Mouse (Mus musculus) megakaryocyte-erythroid progenitor cell, adult 5-6 weeks (primary cell): ENCODE data around the gene Col5a3. TPM values are rescaled to one million over a fixed set of nuclear protein-coding genes. Genes with fewer than 3 reads are reported as not detected.
"Not testable (repeated sequence)": the region's sequence is repeated elsewhere in the genome, so short reads cannot be mapped to it uniquely, and the experiment has no call there.

Experiments used
- ATAC-seq: replicated peaks from 2 replicates; pipeline ENCODE4 v1.8.0; 2016; ENCODE audit warnings: mild to moderate bottlenecking, inconsistent platforms; ENCODE audit not compliant: severe bottlenecking, poor library complexity, low FRiP score, low TSS enrichment
- total RNA-seq, 2 experiments: library from RNA; stranded (forward) in 1 of 2; stranded (reverse) in 1 of 2; fragments of 200-1000, 215-1000 nt in 1 of 2; fragments of >200 nt in 1 of 2; fragmentation: Nextera tagmentation in 1 of 2; gene quantifications; 2 replicates each; pipeline ENCODE4 v1.2.3; 2014 to 2017

The Col5a3 gene
- total RNA-seq (2014; fragmentation: Nextera tagmentation): not detected in 2 replicates
- total RNA-seq (2017): not detected in 2 replicates

DNA sequence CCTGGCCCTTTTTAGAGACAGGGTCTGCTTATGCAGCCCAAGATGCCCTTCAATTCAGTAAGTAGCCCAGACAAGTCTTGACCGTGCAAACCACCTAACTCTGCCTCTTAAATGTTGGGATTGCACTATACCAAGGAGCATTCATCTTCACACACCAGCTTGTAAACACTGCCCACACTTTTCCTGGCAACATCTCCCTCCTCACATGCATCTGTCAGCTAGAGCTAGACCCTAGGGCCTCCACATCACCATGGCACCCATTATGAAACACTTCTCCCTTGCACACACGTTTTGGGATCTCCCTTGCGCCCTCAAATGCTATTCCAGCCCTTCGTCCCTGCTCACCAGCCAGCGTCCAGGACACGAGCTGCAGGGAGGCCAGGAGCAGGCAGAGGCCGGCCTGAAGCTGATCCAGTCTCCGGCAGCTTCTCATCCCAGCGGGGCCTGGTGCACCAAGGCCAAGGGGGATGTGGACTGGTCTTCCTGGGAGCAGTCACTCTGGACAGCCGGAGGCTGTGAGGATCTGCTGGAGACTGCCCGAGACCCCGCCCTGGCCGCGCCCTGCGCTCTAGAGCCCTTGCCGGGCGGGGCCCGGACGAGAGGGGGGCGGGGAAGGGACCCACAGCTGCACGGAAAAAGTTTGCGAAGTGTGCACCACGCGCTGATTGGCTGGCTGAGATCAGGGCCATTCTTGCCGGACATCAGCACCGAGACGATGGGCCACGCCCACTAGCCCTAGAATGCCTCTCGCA is at the start of gene Col5a3:
Gene Col5a3, minus strand, starts transcription at position 547 of the 752 bp plus-strand sequence.
- no peak for ATAC-seq

DNA sequence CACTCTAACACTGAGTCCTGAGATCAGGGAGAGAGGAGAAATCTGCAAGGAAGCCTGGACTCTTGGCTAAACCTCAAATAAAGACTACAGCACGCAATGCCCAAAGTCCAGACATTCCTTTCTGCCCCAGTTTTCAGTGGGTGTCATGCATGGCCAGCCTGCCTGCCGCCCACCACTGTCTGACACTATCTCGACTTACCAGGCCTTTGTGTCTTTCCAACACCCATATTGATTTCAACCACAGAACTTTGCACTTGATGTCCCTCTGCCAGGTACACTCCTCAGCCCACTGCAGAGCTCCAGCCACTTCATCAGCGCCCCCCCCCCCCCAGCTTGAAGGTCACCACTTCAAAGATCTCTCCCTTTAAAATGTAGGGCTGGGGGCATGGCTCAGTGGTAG is 47.4 kb upstream of the Col5a3 start:
- no peak; the same call in 1 of the 2 replicates for ATAC-seq

DNA sequence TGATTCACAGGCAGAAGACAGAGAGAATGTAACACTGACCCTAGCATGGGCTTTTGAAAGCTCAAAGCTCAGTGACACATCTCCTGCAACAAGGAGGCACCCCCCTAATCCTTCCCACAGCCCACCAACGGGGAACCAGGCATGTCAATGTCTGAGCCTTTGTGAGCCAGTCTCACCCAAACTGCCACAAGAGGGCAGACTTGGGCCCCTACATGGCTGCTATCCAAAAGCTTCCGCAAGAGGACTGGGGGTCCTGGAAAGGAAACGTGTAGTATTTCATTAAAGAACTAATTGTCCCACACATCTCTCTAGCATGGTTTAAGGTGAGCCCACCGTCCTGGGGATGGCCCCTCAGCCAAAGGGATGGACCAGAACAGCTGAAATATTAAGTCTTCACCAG is 47.0 kb upstream of the Col5a3 start:
- ATAC-seq: no peak

DNA sequence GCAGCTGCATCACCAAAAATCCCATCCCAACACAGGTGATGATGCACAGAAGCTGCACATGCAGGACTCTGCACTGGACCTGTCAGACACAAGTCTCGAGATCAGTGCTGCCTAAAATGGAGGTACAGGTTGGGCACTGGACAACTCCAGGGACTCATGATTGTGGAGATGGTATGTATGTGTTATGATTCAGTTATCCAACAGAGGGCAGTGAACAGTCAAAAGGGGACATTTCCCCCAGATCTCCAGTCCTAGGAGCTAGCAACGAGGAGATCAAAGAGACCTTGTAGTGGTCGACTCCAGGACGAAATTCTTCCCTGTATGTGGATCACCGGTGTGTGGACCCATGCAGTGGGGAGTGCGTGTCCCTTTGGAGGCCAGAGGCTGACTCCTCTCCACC is 45.1 kb upstream of the Col5a3 start:
- ATAC-seq: no peak

DNA sequence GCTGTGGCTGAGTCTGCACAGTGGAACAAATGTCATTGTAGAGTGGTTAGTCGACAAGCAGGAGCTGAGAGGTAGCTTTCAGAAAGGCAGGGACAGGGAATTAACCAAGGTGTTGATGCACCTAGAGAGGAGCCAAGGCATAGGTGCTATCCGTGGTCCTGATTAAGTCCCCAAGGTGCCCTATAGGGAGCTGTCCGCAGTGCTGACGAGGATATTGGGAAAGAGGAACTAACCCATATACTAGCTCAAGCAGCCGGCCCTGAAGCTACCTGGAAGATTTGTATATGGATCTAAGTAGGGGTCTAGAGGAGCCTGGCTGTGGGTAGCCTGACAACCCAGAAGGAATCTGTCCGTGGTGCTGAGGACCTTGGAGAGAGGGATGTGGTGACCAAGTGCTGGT is 42.3 kb upstream of the Col5a3 start:
- ATAC-seq: peak; percentile 47

DNA sequence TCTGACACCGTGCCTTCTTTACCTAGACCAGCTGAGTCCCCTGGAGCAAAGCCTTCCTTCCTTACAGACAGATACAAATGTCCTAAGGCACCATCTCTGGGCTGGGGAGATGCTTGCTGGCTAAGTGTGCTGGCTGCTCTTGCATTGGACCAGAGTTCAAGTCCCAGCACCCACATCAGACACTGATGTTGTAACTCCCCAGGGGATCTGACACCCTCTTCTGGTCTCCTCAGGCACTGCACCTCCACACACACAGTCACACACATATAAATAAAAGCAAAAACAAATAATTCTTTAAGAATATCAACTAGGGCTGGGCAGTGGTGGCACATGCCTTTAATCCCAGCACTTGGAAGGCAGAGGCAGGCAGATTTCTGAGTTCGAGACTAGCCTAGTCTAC is 35.3 kb upstream of the Col5a3 start:
- ATAC-seq: no peak

DNA sequence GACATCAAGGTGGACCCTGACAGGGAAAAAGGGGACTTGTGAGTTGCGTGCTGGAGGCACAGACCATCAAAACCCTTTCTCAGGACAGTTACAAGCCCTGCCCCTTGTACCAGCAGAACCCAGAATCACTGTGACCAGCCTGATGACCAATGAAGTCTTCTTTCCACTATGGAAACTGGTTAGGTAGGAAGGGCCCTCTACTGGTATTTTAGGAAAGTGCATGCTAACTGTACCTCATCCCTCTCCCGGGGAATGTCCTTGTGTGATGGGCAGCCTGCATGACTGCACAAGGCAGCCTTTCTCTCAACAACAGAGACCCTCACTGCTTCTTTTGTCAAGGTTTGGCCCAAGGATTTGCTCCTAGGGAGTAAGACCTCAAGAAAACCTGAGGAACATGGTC is 27.8 kb upstream of the Col5a3 start:
- ATAC-seq: 0 out of 2 replicates have a peak, but pooled peaks have one; percentile 19

DNA sequence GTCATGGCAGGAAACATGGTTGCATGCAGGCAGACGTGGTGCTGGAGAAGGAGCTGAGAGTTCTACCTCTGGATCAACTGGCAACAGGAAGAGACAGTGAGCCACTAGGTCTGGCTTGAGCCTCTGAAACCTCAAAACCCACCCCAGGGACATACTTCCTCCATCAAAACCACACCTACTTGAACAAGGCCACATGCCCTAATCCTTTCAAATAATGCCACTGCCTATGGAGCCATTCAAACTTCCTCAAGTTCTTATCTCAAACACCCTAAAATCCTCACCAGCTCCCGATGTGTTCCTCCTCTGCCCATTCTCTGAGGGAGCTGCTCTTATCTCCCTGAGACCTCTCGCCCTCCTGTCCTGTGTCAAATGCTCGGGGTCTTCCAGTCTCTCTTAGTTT is 27.3 kb upstream of the Col5a3 start:
- no peak for ATAC-seq

DNA sequence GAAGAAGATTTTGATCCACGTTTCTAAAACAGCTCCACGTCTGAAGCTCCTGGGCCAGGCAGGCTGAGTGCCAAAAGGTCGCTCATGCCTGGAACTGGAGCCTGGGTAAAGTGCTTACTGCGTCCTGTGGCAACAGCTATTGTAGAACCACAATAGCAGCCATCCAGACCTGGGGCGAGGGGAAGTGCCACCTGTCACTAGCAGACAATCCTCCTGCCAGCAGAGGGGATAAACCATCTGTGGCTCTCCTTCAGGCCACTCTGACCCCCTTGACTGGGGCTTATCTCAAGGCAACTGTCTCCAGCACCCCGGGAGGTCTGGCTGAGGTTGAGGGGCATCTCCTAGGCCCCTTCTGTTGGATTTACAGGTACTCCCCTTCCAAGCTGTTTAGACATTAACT is 24.1 kb upstream of the Col5a3 start:
- ATAC-seq: no peak

DNA sequence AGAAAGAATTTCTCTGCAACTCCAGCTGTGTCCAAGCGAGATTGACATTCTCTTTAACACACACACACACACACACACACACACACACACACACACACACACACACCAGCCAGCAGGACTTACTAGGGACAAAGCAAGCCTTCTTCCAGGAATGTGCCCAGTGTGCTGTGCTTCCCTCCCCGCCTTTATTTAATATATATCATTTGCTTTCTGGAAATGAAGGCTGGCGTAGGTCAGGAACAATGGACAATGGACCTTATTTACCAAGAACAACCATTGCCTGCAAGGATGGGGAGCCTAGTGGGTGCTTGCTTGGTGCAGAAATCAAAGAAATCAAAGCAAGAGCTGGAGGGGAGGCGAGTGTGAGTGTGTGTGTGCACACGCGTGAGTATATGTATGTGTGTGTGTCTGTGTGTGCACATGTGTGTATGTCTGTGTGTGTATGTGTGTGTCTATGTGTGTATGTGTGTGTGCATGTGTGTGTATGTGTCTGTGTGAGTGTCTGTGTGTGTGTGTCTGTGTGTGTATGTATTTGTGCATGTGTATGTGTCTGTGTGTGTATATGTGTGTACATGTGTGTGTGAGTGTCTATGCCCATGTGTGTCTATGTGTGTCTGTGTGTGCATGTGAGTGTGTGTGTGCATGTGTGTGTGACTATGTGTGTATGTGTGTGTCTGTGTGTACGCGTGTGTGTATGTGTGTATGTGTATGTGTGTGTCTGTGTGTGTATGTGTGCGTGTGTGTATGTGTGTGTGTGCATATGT is 22.5 kb upstream of the Col5a3 start:
- no peak for ATAC-seq

DNA sequence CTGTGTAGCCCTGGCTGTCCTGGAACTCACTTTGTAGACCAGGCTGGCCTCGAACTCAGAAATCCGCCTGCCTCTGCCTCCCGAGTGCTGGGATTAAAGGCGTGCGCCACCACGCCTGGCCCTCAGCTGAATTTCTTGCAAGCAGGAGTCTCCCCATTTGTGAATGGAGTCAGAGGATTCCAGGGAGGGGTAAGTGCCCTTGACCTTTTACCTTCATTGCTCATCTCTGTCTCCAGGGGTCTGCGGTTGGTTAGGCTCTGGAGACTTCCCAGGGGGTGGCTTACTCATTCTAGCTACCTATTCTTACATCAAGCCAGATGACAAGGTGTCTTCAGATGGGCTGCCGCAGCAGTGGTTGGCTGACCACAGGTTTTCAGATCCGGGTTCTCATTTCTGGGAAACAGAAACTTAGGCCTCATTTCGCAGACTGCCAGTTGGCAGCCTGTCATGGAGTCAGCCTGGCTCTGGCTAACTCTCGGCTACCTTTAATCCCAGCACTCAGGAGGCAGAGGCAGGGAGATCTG is 20.6 kb upstream of the Col5a3 start:
- not testable (repeated sequence) for ATAC-seq

DNA sequence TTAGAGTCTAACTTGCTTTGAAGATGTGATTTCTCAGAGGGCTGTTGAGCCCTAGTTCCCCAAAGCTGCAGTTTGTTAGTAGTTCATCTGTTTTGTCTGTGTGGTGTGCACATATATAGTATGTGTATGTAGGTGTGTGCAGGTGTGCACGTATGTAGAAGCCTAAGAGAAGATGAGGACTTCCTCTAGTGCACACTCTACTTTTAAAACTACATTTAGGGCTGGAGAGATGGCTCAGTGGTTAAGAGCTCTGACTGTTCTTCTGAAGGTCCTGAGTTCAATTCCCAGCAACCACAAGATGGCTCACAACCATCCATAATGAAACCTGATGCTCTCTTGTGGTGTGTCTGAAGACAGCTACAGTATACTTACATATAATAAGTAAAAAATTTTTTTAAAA is 20.0 kb upstream of the Col5a3 start:
- ATAC-seq: no peak

DNA sequence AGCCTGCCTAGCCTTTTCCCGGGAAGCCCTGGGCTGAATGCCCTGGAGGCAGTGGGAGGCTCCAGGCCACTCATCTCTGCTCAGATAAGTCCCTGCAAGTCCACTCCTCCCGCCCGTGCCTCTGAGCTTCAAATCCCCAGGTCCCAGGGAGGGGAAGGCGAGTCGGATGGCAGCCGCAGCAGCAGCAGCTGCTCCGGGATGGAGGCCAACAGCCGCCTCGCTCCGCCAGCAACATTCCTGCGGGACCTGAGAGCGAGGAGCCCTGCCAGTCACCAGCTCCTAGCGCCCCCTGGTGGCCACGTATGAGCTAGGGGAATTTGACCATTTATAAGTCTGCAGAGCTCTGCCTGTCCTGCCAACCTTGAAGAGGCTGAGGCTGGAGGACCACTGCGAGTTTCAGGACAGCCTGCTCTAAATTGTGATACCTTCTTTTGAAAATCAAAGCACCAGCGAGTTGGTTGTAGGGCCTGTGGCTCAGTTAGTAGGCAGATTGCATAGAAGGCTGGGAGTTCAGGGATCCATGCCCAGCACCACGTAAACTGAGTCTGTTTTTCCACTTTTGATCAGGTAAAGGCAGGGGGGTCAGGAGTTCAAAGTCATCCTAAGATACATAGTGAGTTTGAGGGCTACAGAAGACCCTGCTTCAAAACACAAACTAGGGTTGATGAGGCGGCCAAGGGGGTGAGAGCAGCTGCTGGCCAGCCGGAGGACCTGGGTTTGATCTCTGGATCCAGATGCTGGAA is 16.2 kb upstream of the Col5a3 start:
- peak; percentile 85 for ATAC-seq

DNA sequence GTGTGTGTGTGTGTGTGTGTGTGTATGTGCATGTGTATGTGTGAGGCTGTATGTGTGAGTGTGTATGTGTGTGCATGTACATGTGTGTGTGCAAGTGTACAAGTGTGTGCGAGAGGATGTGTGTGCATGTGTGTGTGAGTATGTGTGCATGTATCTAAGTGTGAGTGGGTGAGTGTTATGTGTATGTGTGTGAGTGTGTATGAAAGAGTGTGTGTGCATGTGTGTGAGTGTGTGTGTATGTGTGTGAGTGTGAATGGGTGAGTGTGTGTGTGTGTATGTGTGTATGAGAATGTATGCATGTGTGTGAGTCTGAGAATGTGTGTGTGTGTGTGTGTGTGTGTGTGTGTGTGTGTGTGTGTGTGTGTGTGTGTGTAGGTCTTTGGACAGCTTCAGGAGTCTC is 13.3 kb upstream of the Col5a3 start:
- no peak for ATAC-seq

DNA sequence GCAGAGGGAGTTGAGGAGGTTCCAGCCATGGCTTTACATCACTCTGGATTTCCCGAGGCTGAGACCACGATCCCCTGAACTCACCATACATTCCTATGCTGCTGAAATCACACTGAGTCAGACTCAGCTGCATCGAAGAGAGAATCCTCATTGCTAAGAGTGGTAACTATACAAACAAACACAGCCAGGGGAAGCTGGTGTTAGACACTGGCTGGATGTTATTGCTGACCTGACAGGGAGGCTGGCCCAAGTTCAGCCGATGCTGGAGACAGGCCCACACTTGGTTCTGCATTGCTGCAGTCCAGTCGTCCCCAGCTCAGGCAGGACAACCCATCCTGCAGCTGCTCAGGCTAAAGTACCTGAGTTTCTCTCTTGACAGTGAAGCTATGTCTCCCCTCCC is 10.9 kb upstream of the Col5a3 start:
- no peak for ATAC-seq

DNA sequence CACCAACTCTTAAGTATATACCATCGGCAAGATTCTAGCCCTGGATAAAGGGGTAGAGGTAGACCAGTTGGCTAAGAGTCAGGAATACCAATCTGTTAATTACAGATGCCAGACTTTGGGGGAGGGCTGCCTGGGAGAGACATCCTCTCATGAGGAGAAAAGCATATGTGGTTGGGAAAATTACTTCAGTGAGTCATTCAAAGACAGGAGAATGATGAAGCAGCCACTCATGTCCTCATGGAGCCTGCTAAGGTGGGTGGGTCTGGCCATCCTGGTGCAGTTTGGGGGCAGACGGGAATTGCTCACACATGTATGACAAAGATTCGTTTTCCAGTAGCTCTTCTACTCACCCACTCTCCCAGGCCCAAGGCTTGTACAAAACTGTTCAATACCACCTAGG is 8.0 kb upstream of the Col5a3 start:
- ATAC-seq: no peak

DNA sequence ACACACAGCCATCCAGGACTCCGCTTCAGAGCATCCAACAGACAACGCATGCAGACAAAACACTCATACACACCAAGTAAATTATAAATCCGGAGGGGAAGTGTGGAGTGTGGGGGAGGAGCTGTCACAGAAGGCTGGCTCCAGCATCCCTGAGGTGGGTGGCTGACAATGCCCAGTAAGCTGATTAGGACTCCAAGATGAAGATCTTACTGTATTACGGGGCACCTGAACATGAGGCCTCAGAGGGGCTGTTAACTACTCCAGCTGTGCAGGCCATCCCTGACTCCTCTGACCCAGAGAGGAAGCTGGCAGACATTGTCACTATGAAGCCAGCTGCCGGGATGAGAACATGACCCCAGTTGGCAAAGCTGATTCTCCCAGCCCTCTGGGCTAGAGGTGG is 5.1 kb upstream of the Col5a3 start:
- ATAC-seq: no peak

DNA sequence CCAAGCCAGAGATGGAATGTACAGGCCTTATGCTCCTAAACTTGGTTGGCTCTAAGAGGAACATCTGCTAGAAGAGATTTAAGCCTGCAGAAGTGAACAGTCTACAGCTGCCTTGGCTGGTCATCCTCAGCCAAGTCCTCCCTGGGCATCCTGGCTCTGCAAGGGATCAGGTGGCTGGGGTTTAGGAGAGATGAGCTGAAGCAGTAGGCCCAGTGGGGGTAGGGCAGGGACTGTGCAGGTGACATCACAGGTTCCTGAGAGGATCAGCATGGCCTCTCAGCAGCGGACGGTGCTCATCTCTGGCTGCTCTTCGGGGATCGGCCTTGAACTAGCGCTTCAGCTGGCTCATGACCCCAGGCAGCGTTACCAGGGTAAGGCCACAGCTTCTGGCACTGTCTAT is 3.4 kb upstream of the Col5a3 start, which contains the start of gene Rdh8:
Gene Rdh8, plus strand, starts transcription at position 268 of the 400 bp plus-strand sequence.
- no peak for ATAC-seq

DNA sequence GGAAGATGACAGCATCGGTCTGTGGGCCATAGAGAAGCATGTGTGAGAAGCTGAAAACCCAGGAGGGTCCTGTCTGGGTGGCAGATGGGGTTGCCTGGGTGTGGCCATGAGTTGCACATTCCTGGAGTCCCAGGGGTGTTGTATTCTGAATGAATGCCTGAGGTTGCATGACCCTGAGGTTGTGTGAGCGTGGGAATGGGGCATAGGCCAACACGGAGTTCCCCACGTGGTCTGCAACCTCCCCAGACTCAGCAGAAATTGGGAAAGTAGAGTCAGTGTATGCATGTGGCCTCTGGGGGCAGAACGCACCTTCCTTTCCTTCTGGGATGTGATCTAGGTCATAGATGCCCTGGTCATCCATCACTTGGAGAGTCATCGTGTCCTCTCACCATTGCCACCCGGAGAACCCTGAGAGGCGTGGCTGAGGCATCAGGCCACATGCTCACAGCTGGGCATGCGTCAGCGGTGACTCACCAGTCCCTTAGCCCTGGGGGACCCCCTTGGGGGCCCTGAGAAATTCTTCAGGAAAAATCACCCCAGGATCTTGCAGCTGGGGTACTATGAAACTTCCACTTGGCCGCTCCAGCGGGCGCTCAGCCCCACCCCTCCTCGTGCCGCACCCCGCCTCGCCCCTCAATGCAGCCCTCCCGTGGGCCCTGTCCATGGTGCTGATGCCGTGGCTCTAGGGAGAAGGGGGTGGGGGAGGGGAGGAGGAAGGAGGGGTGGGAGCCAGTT is 2.2 kb downstream of the Col5a3 start:
- ATAC-seq: 0 out of 2 replicates have a peak, but pooled peaks have one; percentile 56
